Mouse (Mus musculus) spleen, adult 2 months (tissue): ENCODE measurements around the gene Nfia. TPM values are rescaled to one million over a fixed set of nuclear protein-coding genes. Genes with fewer than 3 reads are reported as not detected.
A peak's percentile ranks its signal among the peaks of the same experiment; 100 is the strongest.

Experiments used
- DNase-seq, 2 experiments: peaks; one replicate each; pipeline versions ENCODE4 v3.0.0 to v3.0.0-alpha.2; 2012 to 2021; ENCODE audit warnings: low spot score in 2 of 2, low read depth in 1 of 2
- H3K27ac ChIP-seq: fragments of 200-500 bp; 2 replicates; pipeline ENCODE4 v1.5.1; 2012; ENCODE audit warnings: low read length, inconsistent platforms; ENCODE audit not compliant: insufficient read depth
- H3K27me3 ChIP-seq: fragments of 200-500 bp; 2 replicates; pipeline ENCODE4 v1.6.1; 2012; ENCODE audit warnings: mild to moderate bottlenecking, moderate library complexity, low read length, inconsistent platforms; ENCODE audit not compliant: control insufficient read depth, insufficient read depth
- H3K36me3 ChIP-seq: fragments of 200-500 bp; 2 replicates; pipeline ENCODE4 v1.6.1; 2012; ENCODE audit warnings: mild to moderate bottlenecking, low read length, inconsistent platforms; ENCODE audit not compliant: control insufficient read depth, insufficient read depth
- H3K4me1 ChIP-seq: fragments of 200-500 bp; 2 replicates; pipeline ENCODE4 v1.6.1; 2011; ENCODE audit warnings: inconsistent platforms; ENCODE audit not compliant: control insufficient read depth, insufficient read depth, insufficient read length
- H3K4me3 ChIP-seq: fragments of 200-500 bp; 2 replicates; pipeline ENCODE4 v1.5.1; 2011; ENCODE audit warnings: mild to moderate bottlenecking, inconsistent platforms; ENCODE audit not compliant: insufficient read depth, insufficient read length; ENCODE audit errors: extremely low read depth
- CTCF ChIP-seq: fragments of 200-500 bp; IDR thresholded peaks from 2 replicates; pipeline ENCODE4 v1.5.1; 2011; ENCODE audit warnings: mild to moderate bottlenecking, inconsistent platforms; ENCODE audit not compliant: insufficient read depth, insufficient read length, insufficient replicate concordance; ENCODE audit errors: extremely low read depth
- POLR2A ChIP-seq: fragments of 200-500 bp; IDR thresholded peaks from 2 replicates; pipeline ENCODE4 v1.6.1; 2011; ENCODE audit warnings: low read depth, low read length, inconsistent platforms
- WGBS: fragments of 180-500 bp; shearing (Covaris S2); methylation state at CpG from one replicate; pipeline ENCODE4 v1.1.7; 2018; 5-methylcytosine and 5-hydroxymethylcytosine counted together
- polyA plus RNA-seq: library from polyadenylated mRNA; depleted of rRNA; stranded (reverse); fragments of >200 nt; gene quantifications from 2 replicates; pipeline ENCODE4 v1.2.3, GENCODE M21; 2012

Gene Nfia
- polyA plus RNA-seq, 1 experiment, result 10.3 TPM

DNA sequence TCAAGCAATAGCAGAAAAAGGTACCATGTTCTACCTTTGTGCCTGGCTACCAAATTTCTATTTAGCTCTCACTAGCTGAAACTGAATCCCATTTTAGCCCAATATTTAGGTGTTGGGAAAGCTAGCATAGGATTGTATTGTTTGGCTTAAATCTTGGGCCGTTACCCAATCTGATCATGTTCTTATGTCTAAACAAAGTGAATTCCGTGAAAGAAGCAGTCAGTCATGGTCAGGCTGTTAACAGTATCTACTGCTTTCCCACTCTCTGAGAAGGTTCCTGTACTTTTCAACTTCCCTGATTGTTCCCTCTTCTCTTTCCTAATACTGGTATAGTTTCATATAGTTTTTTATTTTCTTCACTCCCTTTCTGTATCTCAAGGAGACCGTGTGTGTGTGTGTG, 318.1 kb downstream of the Nfia start:
- H3K4me1 ChIP-seq, result peaks cover 17% of the 10 kb centered on the region; the same call in 1 of the 2 replicates
- H3K27me3 ChIP-seq, result no peaks in the 10 kb centered on the region
- H3K36me3 ChIP-seq, result no peaks in the 10 kb centered on the region
- H3K27ac ChIP-seq, result no peak overlapping the region
- no peak for DNase-seq
- TF ChIP-seq POLR2A (no peak), CTCF (no peak)
- H3K4me3 ChIP-seq, result no peak overlapping the region
- WGBS, result 50% methylated on average over 3 of the region's 3 CpGs

DNA sequence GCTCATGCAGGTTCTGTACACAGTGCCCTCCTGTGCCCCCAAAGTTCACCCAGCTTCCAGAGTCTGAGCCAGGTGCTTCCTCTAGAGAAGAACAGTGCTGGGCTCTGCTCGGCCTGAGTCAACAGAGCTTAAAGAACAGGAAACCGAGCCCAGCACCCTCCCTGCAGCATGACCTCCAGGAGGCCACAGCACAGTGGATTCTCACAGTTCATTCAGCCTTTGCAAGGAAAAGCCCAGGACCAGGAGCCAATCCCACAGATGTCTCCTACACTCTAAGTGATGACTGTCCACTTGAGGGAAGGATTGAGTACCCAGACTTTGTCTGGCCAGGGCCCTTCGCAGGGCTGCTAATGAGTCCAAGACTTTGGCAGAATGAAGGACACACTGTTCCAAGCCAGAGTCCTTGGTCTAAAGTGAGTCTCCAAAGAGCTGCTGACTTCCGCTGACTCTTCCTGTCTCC, 318.9 kb downstream of the Nfia start:
- WGBS, result 16% methylated on average over 4 of the region's 4 CpGs

DNA sequence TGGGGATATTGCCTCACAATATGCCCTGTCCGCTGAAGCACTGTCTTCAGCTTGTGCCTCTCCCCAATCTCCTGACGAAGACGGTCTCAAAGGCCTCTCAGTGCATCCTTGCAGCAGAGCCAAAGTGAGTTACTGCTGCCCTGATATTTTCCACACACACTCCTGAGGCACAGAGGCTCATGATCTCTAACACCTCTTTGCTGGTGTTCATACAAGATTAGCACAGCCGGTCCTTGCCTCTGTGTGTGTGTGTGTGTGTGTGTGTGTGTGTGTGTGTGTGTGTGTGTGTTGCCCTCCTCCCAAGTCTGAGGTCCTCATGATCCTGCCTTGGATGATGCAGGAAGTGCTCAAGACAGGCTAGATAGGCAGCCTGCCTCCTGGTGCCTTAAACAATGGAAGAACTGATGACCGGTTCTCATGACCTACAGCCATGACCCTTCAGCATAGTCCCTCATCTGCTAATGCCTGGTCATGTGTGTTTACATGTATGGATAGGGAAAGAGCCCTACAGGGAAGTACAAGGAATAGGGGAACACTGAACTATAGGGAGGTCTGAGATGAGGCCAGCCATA, 319.5 kb downstream of the Nfia start:
- H3K36me3 ChIP-seq, result no peaks in the 10 kb centered on the region
- H3K27ac ChIP-seq, result peak overlapping the region; percentile 34
- no peaks in the 10 kb centered on the region for H3K27me3 ChIP-seq
- DNase-seq, result no peak
- H3K4me1 ChIP-seq, result peaks cover 17% of the 10 kb centered on the region; the same call in 1 of the 2 replicates
- H3K4me3 ChIP-seq, result no peak overlapping the region
- 44% methylated on average over 5 of the region's 5 CpGs for WGBS
- TF ChIP-seq CTCF, result no peak
- no peak for TF ChIP-seq POLR2A

More for the DNA sequence above, 318.9 kb downstream of the Nfia start:
- Histone ChIP-seq H3K36me3 (no peaks in the 10 kb centered on the region), H3K4me3 (no peak overlapping the region), H3K4me1 (peaks cover 17% of the 10 kb centered on the region; the same call in 1 of the 2 replicates), H3K27me3 (no peaks in the 10 kb centered on the region), H3K27ac (peak overlapping the region; percentile 47)
- DNase-seq, result peak; percentile 14 to 27
- TF ChIP-seq CTCF (no peak), POLR2A (no peak)

DNA sequence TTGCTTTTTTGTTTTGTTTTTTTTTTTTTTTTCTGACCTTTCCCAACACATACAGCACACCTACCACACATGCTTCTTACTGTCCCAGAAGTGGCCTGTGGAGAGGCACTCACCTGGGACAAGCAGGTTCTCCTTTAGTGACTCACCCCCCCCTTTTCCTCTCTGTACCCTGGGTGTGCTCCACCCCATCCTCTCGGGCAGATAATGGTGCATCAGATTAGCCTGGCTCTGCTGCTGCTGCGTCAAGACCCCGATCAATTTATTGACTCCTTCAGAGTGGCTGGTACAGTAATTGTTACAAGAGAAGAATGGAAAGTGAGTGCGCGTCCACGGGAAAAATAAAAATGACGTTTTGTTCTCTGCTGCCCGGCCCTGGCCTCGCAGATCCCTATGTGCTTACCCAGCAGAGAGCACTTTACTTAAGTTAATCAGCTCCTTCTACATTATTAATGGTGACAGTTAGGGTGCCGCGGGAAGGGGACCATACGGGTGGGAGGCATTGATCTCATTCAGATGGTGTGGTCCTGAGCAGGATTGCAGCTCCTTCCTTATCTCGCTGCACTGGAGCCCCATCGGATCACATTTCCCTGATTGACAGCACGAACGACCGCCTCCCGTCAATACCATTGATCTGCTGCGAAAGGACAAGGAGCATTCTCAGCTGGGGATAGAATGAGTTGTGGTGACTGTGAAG, 321.7 kb downstream of the Nfia start:
- DNase-seq, result no peak
- 63% methylated on average over 19 of the region's 19 CpGs for WGBS
- TF ChIP-seq CTCF, result no peak
- TF ChIP-seq POLR2A, result no peak
- Histone ChIP-seq H3K4me3 (no peak overlapping the region), H3K4me1 (peaks cover 20% of the 10 kb centered on the region; the same call in 1 of the 2 replicates), H3K27ac (no peak overlapping the region), H3K27me3 (no peaks in the 10 kb centered on the region), H3K36me3 (no peaks in the 10 kb centered on the region)

DNA sequence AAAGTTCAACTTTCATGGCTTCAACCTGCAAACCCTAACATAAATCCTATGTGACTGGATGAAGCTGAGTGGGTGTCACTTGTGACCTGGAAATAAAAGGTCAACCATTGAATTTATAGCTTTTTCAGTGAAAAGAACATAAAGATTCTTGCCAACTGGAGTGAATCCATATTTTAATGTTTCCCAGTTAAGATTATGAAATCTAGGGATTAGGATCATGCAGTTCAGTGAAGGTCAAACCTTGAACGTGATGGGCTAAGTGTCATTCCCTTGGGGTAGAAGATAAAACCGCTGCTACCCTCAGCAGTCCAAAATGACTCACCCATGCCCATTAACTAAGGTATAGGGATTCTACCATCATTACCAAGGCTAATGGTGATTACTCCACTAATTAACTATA, 322.5 kb downstream of the Nfia start:
- H3K36me3 ChIP-seq, result no peaks in the 10 kb centered on the region
- no peak overlapping the region for H3K27ac ChIP-seq
- H3K27me3 ChIP-seq, result no peaks in the 10 kb centered on the region
- no peak for TF ChIP-seq CTCF
- TF ChIP-seq POLR2A, result no peak
- H3K4me1 ChIP-seq, result peaks cover 18% of the 10 kb centered on the region; the same call in 1 of the 2 replicates
- DNase-seq, result no peak
- H3K4me3 ChIP-seq, result no peak overlapping the region
- WGBS, result 84% methylated on average over 2 of the region's 2 CpGs

DNA sequence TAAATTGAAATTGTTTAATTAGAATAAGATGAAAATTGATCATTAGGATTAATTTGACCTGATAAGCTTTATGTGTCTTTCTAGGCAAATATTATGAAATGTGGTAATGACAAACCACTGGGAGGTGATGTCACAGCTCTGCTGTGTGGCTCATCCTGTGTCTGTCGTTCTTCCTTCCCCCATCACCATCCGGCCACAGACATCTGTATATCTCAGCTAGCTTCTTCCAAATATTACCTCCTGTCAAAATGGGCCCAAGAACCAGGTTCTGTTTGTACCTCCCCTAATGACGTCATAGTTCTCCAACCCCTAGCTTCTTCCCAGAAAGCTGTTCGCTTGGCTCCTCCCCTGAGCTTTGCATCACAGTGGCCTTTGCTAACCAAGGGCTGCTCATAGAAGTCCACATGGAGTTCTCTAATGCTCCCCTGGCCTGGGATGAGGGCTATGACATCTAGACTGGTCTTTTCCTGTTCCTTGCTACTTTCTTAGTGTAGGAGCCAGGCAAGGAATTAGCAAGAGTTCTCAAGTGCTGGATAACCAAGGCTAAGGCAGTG, 324.6 kb downstream of the Nfia start:
- DNase-seq, result no peak
- TF ChIP-seq POLR2A (no peak), CTCF (no peak)
- Histone ChIP-seq H3K27ac (no peak overlapping the region), H3K27me3 (no peaks in the 10 kb centered on the region), H3K4me3 (no peak overlapping the region), H3K4me1 (peaks cover 8% of the 10 kb centered on the region; the same call in 1 of the 2 replicates), H3K36me3 (no peaks in the 10 kb centered on the region)
- 50% methylated on average over 4 of the region's 4 CpGs for WGBS
